Mouse (Mus musculus) kidney, embryonic 15.5 days (tissue): ENCODE results near the gene Ckmt2. TPM values are rescaled to one million over a fixed set of nuclear protein-coding genes. Genes with fewer than 3 reads are reported as not detected.

Source experiments
- ATAC-seq: fragments of 200-750 bp; cut with Nextera tagmentation; replicated peaks from 2 replicates; pipeline ENCODE4 v1.8.0; 2017; ENCODE audit warnings: moderate TSS enrichment; ENCODE audit not compliant: low FRiP score
- H3K27ac ChIP-seq: fragments of 300-500 bp; sonication (generic); 2 replicates; pipeline ENCODE4 v1.5.1; 2015; ENCODE audit warnings: mild to moderate bottlenecking, inconsistent platforms
- H3K27me3 ChIP-seq: fragments of 300-500 bp; sonication (generic); 2 replicates; pipeline ENCODE4 v1.6.1; 2015; ENCODE audit warnings: inconsistent platforms
- H3K36me3 ChIP-seq: fragments of 300-500 bp; sonication (generic); 2 replicates; pipeline ENCODE4 v1.6.1; 2015; ENCODE audit warnings: inconsistent platforms
- H3K4me1 ChIP-seq: fragments of 300-500 bp; sonication (generic); 2 replicates; pipeline ENCODE4 v1.6.1; 2015; ENCODE audit warnings: inconsistent platforms
- H3K4me2 ChIP-seq: fragments of 300-500 bp; sonication (generic); 2 replicates; pipeline ENCODE4 v1.6.1; 2015; ENCODE audit warnings: moderate library complexity, mild to moderate bottlenecking, inconsistent platforms
- H3K4me3 ChIP-seq: fragments of 300-500 bp; sonication (generic); replicated peaks from 2 replicates; pipeline ENCODE4 v1.5.1; 2015; ENCODE audit warnings: mild to moderate bottlenecking, inconsistent platforms
- H3K9ac ChIP-seq: fragments of 300-500 bp; sonication (generic); 2 replicates; pipeline ENCODE4 v1.6.1; 2015; ENCODE audit warnings: mild to moderate bottlenecking, inconsistent platforms
- H3K9me3 ChIP-seq: fragments of 300-500 bp; sonication (generic); replicated peaks from 2 replicates; pipeline ENCODE4 v1.6.1; 2016; ENCODE audit warnings: inconsistent platforms
- WGBS: fragments of 180-500 bp; shearing (Covaris S2); methylation state at CpG from one replicate; pipeline ENCODE4 v1.1.7; 2015; ENCODE audit warnings: mixed read lengths; 5-methylcytosine and 5-hydroxymethylcytosine counted together
- polyA plus RNA-seq: library from polyadenylated mRNA; unstranded; fragments of >200 nt; fragmentation: Nextera tagmentation; extraction: Ambion mirVana; gene quantifications from 2 replicates; pipeline ENCODE4 v1.2.1, GENCODE M21; 2015

The Ckmt2 gene
- polyA plus RNA-seq, 1 experiment from 2014 or later: 0.78 TPM

GRCm38 (mm10) chr13:91893132-91893531 lies 16.4 kb upstream of the Ckmt2 start:
- H3K4me1 ChIP-seq: no peaks in the 10 kb centered on the region
- no peak for ATAC-seq
- H3K27me3 ChIP-seq: no peaks in the 10 kb centered on the region
- H3K4me3 ChIP-seq: no peak overlapping the region
- no peaks in the 10 kb centered on the region for H3K36me3 ChIP-seq
- no peaks in the 10 kb centered on the region for H3K9me3 ChIP-seq
- WGBS: 77% methylated on average over 6 of the region's 6 CpGs
- no peak overlapping the region for H3K27ac ChIP-seq
- H3K4me2 ChIP-seq: no peak overlapping the region
- H3K9ac ChIP-seq: no peak overlapping the region

GRCm38 (mm10) chr13:91890031-91890619 lies 13.4 kb upstream of the Ckmt2 start:
- 83% methylated on average over 6 of the region's 6 CpGs for WGBS
- H3K9ac ChIP-seq: no peak overlapping the region

GRCm38 (mm10) chr13:91884714-91885386 lies 8.2 kb upstream of the Ckmt2 start:
- H3K9ac ChIP-seq: no peak overlapping the region
- 83% methylated on average over 5 of the region's 5 CpGs for WGBS
- no peak for ATAC-seq
- H3K4me3 ChIP-seq: no peak overlapping the region
- no peaks in the 10 kb centered on the region for H3K36me3 ChIP-seq
- no peaks in the 10 kb centered on the region for H3K4me1 ChIP-seq
- no peaks in the 10 kb centered on the region for H3K27me3 ChIP-seq
- no peak overlapping the region for H3K4me2 ChIP-seq
- no peaks in the 10 kb centered on the region for H3K9me3 ChIP-seq
- H3K27ac ChIP-seq: no peak overlapping the region

More at GRCm38 (mm10) chr13:91890031-91890619, 13.4 kb upstream of the Ckmt2 start:
- no peak for ATAC-seq
- no peak overlapping the region for H3K4me2 ChIP-seq
- no peak overlapping the region for H3K4me3 ChIP-seq
- no peak overlapping the region for H3K27ac ChIP-seq
- H3K36me3 ChIP-seq: no peaks in the 10 kb centered on the region
- H3K4me1 ChIP-seq: no peaks in the 10 kb centered on the region
- no peaks in the 10 kb centered on the region for H3K9me3 ChIP-seq
- no peaks in the 10 kb centered on the region for H3K27me3 ChIP-seq

GRCm38 (mm10) chr13:91881837-91882480 lies 5.3 kb upstream of the Ckmt2 start:
- Histone ChIP-seq H3K4me2 (no peak overlapping the region), H3K4me1 (no peaks in the 10 kb centered on the region), H3K9me3 (no peaks in the 10 kb centered on the region), H3K4me3 (no peak overlapping the region), H3K27ac (no peak overlapping the region), H3K9ac (no peak overlapping the region), H3K36me3 (no peaks in the 10 kb centered on the region), H3K27me3 (no peaks in the 10 kb centered on the region)
- WGBS: 62% methylated on average over 9 of the region's 9 CpGs
- no peak for ATAC-seq

- no peaks in the 10 kb centered on the region for H3K27me3 ChIP-seq
- H3K36me3 ChIP-seq: no peaks in the 10 kb centered on the region
- H3K4me3 ChIP-seq: no peak overlapping the region
- WGBS: 85% methylated on average over 4 of the region's 4 CpGs
- no peak overlapping the region for H3K4me2 ChIP-seq
- no peak overlapping the region for H3K9ac ChIP-seq
- H3K4me1 ChIP-seq: no peaks in the 10 kb centered on the region
- no peak for ATAC-seq
- H3K27ac ChIP-seq: no peak overlapping the region
- H3K9me3 ChIP-seq: no peaks in the 10 kb centered on the region
Observed at GRCm38 (mm10) chr13:91880256-91880655, 3.6 kb upstream of the Ckmt2 start.

- no peak overlapping the region for H3K27ac ChIP-seq
- no peaks in the 10 kb centered on the region for H3K27me3 ChIP-seq
- no peak overlapping the region for H3K4me3 ChIP-seq
- H3K36me3 ChIP-seq: no peaks in the 10 kb centered on the region
- no peak overlapping the region for H3K9ac ChIP-seq
- ATAC-seq: no peak
- WGBS: 90% methylated on average over 3 of the region's 3 CpGs
- H3K4me2 ChIP-seq: no peak overlapping the region
- no peaks in the 10 kb centered on the region for H3K9me3 ChIP-seq
- no peaks in the 10 kb centered on the region for H3K4me1 ChIP-seq
Observed at GRCm38 (mm10) chr13:91877996-91878395, 1.3 kb upstream of the Ckmt2 start.

- no peak overlapping the region for H3K4me3 ChIP-seq
- H3K4me2 ChIP-seq: no peak overlapping the region
- no peaks in the 10 kb centered on the region for H3K4me1 ChIP-seq
- no peak overlapping the region for H3K27ac ChIP-seq
- H3K36me3 ChIP-seq: no peaks in the 10 kb centered on the region
- H3K9ac ChIP-seq: no peak overlapping the region
- H3K27me3 ChIP-seq: no peaks in the 10 kb centered on the region
- no peak for ATAC-seq
- H3K9me3 ChIP-seq: no peaks in the 10 kb centered on the region
- 80% methylated on average over 10 of the region's 10 CpGs for WGBS
Observed at GRCm38 (mm10) chr13:91877350-91877749, 665 bp upstream of the Ckmt2 start.

GRCm38 (mm10) chr13:91875581-91875980 lies 1.1 kb downstream of the Ckmt2 start:
- no peaks in the 10 kb centered on the region for H3K9me3 ChIP-seq
- H3K36me3 ChIP-seq: no peaks in the 10 kb centered on the region
- no peaks in the 10 kb centered on the region for H3K27me3 ChIP-seq
- H3K27ac ChIP-seq: no peak overlapping the region
- 50% methylated on average over 2 of the region's 2 CpGs for WGBS
- ATAC-seq: no peak
- H3K4me3 ChIP-seq: no peak overlapping the region
- H3K4me2 ChIP-seq: no peak overlapping the region
- H3K9ac ChIP-seq: no peak overlapping the region
- H3K4me1 ChIP-seq: no peaks in the 10 kb centered on the region

- 78% methylated on average over 7 of the region's 7 CpGs for WGBS
- no peak for ATAC-seq
- Histone ChIP-seq H3K4me2 (no peak overlapping the region), H3K36me3 (no peaks in the 10 kb centered on the region), H3K4me1 (no peaks in the 10 kb centered on the region), H3K9ac (no peak overlapping the region), H3K27ac (no peak overlapping the region), H3K27me3 (no peaks in the 10 kb centered on the region), H3K4me3 (no peak overlapping the region), H3K9me3 (no peaks in the 10 kb centered on the region)
Observed at GRCm38 (mm10) chr13:91874565-91874964, 2.1 kb downstream of the Ckmt2 start.

GRCm38 (mm10) chr13:91873734-91874329 lies 2.9 kb downstream of the Ckmt2 start:
- Histone ChIP-seq H3K4me2 (no peak overlapping the region), H3K4me1 (no peaks in the 10 kb centered on the region), H3K4me3 (no peak overlapping the region), H3K27ac (no peak overlapping the region), H3K36me3 (no peaks in the 10 kb centered on the region), H3K9me3 (no peaks in the 10 kb centered on the region), H3K9ac (no peak overlapping the region), H3K27me3 (no peaks in the 10 kb centered on the region)
- WGBS: 73% methylated on average over 7 of the region's 7 CpGs
- ATAC-seq: no peak

GRCm38 (mm10) chr13:91868577-91868976 lies 8.1 kb downstream of the Ckmt2 start:
- H3K4me1 ChIP-seq: no peaks in the 10 kb centered on the region
- no peaks in the 10 kb centered on the region for H3K9me3 ChIP-seq
- H3K4me2 ChIP-seq: no peak overlapping the region
- no peaks in the 10 kb centered on the region for H3K36me3 ChIP-seq
- H3K27me3 ChIP-seq: no peaks in the 10 kb centered on the region
- no peak overlapping the region for H3K9ac ChIP-seq
- H3K27ac ChIP-seq: no peak overlapping the region
- 100% methylated on average over 1 of the region's 1 CpGs for WGBS
- H3K4me3 ChIP-seq: no peak overlapping the region
- ATAC-seq: no peak

- no peaks in the 10 kb centered on the region for H3K36me3 ChIP-seq
- no peak overlapping the region for H3K4me3 ChIP-seq
- no peaks in the 10 kb centered on the region for H3K27me3 ChIP-seq
- no peak overlapping the region for H3K4me2 ChIP-seq
- no peak overlapping the region for H3K27ac ChIP-seq
- H3K9ac ChIP-seq: no peak overlapping the region
- 77% methylated on average over 7 of the region's 7 CpGs for WGBS
- H3K9me3 ChIP-seq: no peaks in the 10 kb centered on the region
- ATAC-seq: no peak
- no peaks in the 10 kb centered on the region for H3K4me1 ChIP-seq
Observed at GRCm38 (mm10) chr13:91858835-91859234, 17.9 kb downstream of the Ckmt2 start.
